Mouse (Mus musculus): ENCODE measurements around the gene Utrn. TPM values are rescaled to one million over a fixed set of nuclear protein-coding genes. Genes with fewer than 3 reads are reported as not detected.

Gene Utrn
- total RNA-seq, 2 experiments from 2014 or later: 29.6 to 39.0 TPM

DNA sequence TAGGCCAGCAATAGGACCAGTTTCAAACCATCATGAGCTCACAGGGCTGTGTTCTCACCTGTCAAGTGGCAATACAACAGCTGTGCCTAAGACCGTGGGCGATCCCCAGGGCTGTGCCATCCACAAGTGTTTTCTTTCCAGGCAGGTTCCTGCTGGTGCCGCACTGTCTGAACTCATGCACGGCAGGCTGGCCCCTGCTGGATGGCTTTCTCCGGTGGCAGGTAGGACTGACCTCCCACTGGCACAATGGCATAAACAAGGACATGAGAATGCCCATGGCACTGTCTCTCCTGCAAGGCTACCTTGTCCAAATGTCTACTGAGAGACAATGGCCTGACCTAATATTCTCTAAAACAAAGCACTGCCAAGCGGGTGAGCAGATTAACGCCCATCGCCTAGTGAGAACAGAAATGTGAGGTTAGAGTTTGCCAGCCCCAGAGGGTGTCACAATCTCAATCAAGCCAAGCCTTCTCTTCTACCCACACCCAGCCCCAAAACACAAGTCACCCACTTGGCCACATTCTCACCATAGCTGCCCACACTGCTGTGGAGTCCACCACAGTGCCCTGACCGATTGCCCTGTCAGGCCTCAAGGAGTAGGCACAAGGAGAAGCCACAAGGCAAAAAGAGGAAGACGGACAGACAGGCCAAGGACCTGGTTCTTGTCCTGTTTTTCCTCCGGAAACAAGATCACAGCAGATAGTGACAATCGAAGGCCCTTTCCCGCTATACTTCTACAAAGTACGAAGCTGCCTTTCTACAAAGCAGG, 32.9 kb downstream of the Utrn start:
- no peak for DNase-seq

DNA sequence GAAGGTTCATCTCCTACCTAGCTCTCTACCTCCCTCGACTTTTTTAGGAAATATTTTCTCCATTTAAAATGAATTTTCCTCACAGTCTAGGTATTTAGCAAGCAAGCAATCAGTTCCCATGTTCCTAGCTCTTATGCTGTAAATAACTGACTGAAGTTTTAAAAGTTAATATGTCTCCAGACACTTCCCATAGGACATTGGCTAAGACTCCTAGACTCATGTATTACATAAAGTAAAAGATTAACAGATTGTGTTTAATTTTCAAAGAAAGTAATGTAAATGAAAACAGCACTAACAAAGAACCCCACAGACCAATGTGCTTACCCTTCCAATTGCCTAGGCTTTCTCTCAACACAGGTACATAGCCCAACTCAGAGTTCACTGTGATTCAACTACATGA, 35.0 kb downstream of the Utrn start:
- DNase-seq: no peak

DNA sequence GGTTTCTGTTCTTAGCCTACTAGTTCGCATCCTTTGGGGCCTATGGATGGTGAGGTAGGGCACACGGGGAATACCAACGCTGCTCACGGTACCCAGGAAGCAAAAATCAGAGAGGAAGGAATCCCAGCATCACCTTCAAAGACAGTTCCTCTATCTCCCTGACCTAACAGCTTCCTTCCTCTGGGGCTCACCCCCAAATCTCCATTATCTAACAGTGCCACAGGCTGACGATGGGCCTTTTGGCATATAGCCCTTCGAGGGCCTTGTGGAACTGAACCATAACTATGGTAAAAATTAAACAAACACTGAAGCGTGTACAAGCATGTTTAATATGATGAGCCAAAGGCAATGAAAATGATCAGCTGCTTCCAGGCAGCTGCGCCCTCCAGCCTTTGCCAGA, 37.0 kb downstream of the Utrn start:
- DNase-seq: no peak

DNA sequence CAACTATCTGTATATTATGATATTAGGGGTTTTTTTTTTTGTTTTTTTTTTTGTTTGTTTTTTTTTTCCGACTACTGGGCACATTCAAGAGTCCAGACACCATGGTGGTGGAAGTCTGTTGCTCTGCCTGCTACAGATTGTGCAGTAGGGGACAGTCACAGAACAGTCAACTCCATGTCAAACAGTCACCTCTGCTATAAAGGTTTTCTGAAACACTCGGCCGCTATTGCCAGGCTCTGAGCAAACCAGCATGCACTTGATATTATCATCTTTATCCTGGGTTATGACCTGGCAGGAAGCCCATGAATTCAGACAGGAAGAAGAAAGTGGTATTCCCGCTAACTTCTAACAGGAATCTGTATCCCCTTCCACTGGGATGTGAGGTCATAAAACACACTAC, 41.4 kb downstream of the Utrn start:
- no peak for DNase-seq

DNA sequence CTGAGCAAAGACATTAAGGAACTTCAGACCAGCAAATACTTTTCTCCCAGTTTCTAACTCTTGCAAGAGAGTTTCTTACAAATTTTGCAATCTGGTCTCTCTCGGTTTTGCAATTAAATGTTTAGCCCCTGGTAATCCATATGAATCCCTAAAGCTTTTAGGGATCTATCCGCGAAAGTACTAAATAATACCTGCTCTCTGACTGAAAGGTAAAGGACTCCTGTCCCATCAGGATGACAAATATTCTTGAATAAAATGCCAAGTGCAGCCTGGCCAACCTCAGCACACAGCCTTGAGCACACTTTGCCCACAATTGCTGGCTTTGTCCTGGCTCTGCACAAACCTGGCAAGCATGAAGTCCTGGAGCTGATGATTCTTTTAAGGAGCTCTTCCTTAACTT, 41.9 kb downstream of the Utrn start:
- no peak for DNase-seq

DNA sequence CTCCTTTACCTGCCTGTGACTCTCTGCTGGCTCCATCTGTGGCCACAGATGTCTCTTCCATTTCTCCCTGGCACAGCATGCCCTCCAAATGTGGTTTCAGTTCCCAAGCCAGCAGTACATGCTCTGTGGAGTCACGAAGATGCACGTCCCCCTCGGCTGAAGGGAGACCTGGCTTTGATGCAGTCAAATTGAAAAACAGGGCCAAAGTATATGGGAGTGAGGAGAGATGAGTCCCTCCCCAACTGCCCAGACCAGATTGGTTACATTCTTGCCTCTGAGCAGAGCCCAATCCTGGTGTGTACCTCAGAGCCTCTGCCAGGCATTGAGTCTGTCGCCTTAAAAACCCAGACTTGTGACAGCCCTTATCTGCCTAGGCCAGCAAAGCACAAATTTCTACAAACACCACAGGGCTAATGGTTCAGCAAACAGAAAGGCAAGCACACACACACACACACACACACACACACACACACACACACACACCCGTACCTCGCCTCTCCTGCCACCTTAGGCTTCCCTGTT, 42.3 kb downstream of the Utrn start:
- no peak for DNase-seq

DNA sequence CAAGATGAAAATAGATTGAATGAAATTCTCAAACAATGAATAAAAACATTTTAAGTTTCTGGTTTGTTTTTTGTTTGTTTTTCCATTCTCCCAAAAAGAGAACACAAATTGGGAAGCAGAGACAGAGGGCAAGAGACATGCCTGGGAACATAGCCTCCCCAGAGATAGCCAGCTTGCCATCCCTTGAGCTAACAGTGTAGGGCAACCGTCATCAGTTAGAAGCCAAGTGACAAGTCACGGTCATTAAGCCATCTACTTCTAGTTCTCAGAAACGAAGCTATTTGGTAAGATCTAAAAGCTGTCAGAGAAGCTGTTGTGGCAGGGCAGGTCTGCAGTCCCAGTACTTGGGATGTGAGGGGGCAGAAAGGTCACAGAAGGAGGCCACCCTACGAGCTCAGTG, 44.8 kb downstream of the Utrn start:
- no peak for DNase-seq

DNA sequence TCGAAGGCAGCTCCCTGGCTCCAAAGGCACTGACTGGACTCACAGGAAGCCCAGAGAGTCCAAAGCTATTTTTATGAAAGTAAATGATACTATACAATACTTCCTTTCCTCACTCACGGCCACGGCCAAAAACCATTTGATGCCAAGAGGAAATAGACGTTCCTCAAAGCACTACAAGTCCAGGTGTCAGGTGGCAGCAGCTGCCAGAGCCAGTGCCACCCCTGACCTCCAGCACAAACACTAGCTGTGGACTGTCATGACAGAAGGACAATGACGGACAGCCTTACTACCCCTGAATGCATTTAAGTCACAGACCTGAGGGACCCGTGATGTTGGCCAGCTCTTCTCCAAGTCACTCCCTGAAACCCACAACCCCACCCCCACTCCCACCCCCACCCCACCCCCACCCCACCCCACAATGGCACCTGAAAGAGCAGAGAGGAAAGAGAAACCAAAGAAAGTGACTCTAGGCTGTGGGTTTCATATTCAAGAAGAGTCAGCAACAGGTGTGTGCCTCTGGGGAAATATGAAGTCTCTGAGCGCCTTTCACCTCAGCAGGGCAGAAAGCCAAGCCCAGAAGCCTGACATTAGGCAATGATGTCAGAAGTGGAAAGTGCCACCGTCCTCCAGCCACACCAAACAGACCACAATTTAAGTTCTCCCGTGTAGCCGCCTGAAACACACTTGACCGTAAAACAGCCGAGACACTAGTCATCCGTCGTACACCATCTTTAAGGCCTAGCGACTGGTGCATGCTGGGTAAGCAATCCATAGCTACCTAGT, 45.5 kb downstream of the Utrn start:
- DNase-seq: peak; percentile 50

DNA sequence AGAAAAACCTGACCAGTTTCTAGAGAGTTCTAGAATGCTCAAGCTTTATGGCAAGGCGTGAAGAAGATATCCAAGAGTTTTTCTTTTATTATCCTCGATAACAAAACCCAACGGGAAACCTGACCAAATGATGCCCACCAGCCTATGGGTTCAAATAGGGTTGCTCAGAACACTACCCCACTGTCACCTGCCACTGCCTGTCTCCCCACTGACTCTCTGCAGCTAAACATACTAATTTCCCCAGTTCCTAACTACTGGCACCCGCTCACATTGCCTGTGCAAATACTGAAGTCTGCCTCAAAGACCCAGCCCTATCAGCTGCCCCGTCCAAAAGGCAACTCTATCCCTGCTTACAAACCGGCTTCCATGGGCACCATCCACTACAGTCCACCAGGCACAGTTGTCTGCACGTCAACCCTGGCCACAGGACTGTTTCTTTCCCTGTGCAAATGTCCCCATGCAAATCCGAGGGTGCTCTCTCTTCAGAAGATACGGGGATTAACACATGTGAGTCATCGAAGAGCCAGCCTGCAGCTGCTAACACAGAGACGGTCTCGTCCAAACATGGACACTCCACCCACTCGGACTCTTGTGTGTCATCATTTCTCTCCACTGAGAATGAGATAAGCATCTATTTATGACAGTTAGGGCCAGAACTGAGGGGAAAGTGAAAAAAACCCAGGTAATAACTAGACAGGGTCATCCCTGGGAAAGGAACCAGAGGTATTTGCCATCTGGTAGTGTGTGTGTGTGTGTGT, 48.0 kb downstream of the Utrn start:
- peak; percentile 62 for DNase-seq

DNA sequence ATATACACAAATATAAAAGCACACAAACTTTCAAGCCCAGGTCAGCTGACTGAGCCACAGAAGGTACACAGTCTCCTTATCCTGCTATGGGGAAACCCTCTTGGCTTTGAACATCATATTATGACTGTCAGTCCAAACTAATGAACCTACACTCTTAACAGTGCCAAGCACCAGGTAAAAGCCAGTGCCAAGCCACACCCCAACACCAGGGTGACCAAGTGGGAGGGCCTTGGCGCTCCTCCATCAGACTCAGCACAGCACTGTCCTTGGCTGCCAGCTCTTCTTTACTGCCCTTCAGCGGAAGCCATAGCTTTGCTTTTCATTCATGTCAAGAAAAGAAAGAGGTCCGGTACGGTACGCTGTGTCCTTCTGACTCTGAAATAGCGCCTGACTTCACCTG, 51.8 kb downstream of the Utrn start:
- no peak for DNase-seq

DNA sequence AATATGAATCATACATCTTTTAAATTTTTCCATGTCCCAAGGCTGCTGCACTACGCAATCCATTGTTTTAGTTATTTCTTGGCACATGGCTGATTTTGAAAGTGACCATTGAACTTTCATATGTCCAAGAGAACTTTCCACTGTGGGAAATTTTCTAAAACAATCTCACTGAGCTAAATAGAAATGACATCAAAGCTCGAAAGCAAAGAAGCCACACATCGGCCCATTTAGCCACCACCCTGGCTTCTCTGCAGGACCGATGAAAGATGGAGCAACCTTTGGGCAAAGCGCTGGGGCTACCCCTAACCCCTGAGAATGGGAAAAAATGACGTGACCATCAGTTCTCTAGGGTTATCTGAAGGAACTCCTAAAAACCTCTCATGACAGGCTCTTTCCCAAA, 52.6 kb downstream of the Utrn start:
- DNase-seq: no peak

DNA sequence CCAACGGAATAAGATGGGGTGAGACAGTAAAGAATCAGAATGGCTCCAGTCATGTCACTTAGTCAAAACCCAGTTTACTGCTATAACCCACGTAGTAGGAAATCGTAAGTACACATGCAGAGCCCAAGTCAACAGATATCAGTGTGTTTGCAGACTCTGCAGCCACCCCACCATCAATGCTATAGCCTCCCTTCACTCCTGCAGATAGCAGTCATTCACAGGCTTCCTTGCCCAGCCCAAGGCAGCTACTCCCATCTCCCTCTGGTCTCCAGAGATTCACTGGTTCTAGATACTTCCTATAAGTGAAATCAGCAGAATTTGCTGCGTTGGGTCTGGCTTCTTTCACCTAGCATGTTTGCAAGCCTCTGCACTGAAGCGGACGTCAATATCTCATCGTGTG, 54.8 kb downstream of the Utrn start:
- DNase-seq: no peak

DNA sequence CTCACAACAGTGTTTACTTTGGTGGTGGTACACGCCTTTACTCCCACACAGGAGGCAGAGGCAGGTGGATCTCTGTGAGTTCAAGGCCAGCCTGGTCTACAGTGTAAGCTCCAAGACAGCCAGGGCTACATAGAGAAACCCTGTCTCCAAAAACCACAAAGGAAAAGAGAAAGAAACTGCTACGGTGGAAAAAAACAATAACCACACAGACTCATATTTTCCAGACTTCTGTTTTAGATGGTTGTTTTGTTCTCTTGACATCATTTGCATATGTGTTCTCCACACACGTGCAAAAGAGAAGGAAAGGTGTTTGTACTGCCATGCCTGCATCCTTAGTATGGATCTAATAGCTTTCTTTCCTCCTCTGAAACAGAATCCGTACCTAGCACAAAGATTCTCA, 55.3 kb downstream of the Utrn start:
- DNase-seq: no peak

DNA sequence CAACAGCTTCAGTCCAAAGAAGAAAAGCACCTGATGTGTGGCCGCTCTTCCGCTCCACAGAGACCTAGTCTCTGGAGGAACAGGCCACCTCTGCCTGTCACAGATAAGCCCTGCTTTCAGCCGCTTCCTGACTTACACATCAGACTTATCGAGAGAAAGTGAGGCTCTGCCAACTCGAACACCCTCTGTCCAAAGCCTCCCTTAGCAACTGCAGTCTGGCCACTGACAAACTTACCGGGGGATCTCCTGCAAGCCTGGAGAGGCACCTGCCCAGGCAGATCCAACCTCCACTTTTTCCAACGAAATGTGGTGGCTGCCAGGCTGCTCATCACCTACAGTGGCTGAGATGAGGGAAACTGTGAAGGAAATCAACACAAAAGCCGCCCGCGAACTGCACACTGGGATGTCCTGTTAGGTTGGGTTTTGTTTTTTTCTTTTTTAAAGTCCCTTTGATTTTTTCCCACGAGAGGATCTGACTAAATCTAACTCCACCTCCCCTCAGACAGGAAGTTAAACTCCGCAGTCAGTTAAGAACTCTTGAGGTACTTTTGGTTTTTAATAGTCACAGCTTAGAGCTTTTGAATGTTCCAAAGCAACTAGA, 55.9 kb downstream of the Utrn start:
- no peak for DNase-seq

DNA sequence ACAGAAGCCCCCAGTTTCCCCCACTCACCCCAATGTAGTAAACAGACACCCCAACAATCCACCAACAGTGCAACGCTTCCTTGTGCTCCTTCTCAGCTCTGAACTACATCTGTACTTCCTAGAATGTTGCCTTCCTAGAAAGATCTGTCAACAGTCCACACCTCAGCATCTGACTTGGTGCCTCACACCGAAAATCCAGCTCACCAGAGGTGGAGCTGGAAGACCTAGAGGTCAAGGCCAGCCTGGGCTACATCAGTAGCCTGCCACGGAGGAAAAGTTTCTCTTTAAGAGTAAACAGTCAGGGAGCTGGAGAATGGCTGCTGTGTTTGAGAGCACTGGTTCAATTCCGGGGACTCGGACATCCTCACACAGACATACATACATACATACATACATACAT, 56.5 kb downstream of the Utrn start:
- DNase-seq: no peak

DNA sequence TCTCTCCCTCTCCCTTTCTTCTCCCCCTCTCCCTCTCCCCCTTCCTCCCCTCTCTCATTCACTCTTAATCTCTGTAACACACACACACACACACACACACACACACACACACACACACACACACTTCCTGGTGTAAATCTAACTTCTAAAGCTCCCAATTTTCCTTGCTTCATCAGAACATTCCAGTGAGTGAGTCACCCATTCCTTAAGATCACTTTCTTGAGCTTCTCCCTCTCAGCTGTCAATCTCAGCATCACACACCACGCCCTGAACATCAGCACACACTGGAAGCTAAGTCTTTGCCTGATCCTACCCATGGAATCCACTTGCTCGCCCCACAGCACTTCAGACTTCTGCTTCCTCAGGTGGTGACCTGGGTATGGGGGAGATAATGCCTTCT, 58.3 kb downstream of the Utrn start:
- DNase-seq: no peak

DNA sequence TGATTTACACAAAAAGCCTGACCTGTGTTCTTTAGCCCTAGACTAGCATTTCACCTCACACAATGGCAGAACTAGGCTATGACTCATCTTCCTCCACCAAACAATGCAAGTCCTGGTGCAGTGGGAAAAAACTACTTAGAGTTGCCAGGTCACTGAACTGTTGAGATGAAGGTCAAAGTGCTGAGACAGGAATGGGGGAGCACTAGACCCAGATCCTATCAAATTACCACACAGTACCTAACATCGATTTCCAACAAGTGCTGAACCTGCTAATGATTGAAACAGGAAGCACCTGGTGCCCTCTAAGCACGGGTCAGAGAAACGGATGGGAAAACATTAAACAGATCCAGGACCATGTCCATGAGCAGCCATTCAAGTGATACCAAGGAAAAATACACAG, 59.5 kb downstream of the Utrn start:
- DNase-seq: no peak

DNA sequence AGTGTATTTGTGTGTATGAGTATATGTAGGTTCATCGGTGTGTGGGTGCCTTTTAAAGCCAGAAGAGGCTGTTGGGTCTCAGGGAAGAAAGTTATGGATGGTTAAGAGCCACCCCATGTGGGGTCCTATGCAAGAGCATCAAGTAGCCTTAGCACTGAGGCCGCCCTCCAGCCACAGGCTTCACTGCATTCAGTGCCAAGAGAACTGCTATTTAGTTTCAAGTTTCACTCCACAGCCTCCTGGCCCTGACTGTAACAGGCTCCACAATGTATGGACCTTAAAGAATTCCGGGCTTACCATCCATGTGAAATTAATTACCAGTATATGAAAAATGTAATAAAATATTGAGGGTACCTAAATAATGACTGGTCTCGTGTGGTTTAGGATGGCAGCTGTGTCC, 60.7 kb downstream of the Utrn start:
- DNase-seq: no peak

DNA sequence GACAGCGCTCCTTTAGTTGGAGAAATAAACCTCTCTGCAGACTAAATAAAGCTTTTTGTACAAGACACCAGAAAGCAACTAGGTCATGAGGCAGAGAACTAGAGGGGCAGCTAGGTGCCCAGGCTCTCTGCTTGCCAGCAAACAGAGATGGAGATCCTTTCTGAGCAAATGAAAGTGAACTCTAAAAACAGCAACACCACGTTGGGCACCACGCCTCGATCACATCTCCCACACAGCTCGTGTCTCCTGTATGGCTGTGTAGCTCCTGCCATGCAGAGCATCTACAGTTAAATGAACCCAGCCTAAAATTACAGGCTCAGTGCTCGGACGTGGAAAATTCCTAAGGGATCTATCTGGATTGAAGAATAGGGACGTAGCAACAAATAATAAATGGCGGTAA, 61.5 kb downstream of the Utrn start:
- no peak for DNase-seq

DNA sequence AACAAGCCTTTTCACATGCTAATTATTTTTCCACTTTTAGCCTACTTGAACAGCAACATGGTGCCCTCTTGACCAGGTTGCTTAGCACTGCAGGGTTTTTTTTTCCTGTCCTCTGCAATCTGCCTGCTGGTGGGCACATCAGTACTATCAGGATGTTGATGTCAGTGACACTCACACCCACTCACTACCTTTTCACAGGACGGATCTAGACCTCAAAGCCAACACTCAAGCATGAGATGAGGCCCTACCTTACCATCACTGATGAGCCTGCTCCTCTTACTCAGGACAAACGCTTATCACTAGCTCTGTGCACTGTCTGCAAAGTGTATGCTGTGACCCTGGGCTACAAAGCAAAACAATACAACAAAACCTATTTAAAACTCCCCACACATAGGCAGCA, 63.3 kb downstream of the Utrn start:
- DNase-seq: no peak

DNA sequence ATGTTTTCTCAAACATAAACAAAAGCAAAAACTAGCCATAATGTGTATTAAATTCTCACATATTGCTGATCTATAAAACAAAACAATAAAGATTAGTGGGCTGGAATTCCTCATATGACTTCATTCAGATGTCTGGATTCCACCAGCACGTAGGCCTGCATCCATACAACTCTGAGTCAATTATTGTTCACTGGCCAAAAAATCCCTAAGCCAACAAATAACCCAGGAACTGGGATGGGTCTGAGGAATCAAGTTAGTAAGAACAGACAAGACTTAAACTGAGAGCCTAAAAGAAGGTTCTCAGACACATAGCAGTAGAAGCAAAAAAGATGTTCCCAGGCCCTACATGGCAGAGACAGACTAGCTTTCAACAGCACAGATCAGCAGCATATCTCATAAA, 65.2 kb downstream of the Utrn start:
- no peak for DNase-seq

DNA sequence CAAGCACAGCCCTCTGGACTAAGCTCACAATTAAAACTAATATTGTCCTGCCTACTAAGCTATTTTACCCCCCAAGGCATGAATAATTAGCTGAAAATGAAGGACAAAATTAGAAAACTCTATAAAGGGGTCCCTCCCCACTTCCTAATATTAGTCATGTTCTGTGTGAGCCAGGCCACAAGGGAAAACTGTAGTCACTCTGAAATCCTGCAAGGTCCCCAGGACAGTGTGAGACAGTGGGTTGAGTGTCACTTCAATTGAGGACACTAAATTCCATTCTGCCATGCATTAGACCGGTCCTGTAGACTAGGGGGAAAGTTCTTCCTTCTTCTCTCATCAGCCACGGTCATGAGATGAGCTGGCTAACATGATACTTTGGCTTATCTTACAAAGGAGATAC, 69.7 kb downstream of the Utrn start:
- no peak for DNase-seq

DNA sequence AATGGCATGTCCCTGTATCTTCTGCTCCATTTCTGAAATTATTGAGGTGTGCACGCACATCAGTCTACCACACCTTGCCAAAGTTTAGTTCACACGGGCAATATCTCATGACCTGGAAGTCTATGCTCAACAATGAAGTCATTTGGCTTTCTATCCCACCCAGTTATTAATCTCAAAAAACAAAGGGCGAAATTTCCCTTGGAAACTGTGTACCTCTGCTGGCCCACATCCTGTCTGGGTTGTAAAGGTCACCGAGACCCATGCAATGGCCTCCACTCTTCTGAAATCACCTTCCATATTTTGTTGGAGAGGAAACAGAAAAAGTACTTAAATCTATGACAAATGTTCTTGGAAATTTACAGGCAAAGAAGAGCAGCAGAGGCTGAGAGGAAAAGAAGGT, 70.9 kb downstream of the Utrn start:
- DNase-seq: no peak

All from gastrocnemius, postnatal 25 days (tissue).